Mouse (Mus musculus): ENCODE data around the gene Btnl10.

GRCm38 (mm10) chr11:58954420-58955142, 36.9 kb downstream of the Btnl10 start, which contains the start of the genes Hist3h2a and Trim17:
- TF ChIP-seq RCOR1 (conservative IDR thresholded peaks at IDR 0.05; ENCODE audit: low read depth, low read length) (no peak; the same call in 1 of the 2 replicates), SMC3 (IDR thresholded peaks at IDR 0.05; ENCODE audit: low read depth, low read length) (peak; percentile 47), USF2 (conservative IDR thresholded peaks at IDR 0.05; ENCODE audit: low read depth, low read length) (peak; percentile 28; the same call in 1 of the 2 replicates), POLR2AphosphoS2 (IDR thresholded peaks at IDR 0.05; ENCODE audit: low read depth, low read length) (peak; percentile 99), POLR2A (IDR thresholded peaks at IDR 0.05; ENCODE audit: low read depth, low read length) (peak; percentile 99), ZC3H11A (IDR thresholded peaks at IDR 0.05; ENCODE audit: low read depth, low read length) (no peak), CTCF (conservative IDR thresholded peaks at IDR 0.05 in 1 of 2, IDR thresholded peaks at IDR 0.05 in 1 of 2; ENCODE audit: low read depth in 2 of 2, low read length in 2 of 2) (peak in 1 of 2 experiments; percentile 72; a peak in 2 of 4 replicates), EP300 (IDR thresholded peaks at IDR 0.05; ENCODE audit: low read length) (no peak), ELF1 (IDR thresholded peaks at IDR 0.05; ENCODE audit: low read depth, low read length) (no peak; the same call in 1 of the 2 replicates), RAD21 (IDR thresholded peaks at IDR 0.05; ENCODE audit: low read depth, low read length) (peak; percentile 39), E2F4 (IDR thresholded peaks at IDR 0.05; ENCODE audit: insufficient replicate concordance, low read depth, low read length) (peak; percentile 12; the same call in 1 of the 2 replicates), PAX5 (IDR thresholded peaks at IDR 0.05; ENCODE audit: low read length) (no peak), KAT2A (IDR thresholded peaks at IDR 0.05; ENCODE audit: insufficient replicate concordance, low read length) (0 out of 2 replicates have a peak, but pooled peaks have one; percentile 11), MAX (IDR thresholded peaks at IDR 0.05; ENCODE audit: low read length) (peak; percentile 29; the same call in 1 of the 2 replicates)
